Mouse (Mus musculus) embryo, embryonic 11 days (tissue): ENCODE measurements around the gene Tnfsfm13.
"Not testable (repeated sequence)": the region's sequence is repeated elsewhere in the genome, so short reads cannot be mapped to it uniquely, and the experiment has no call there.

ENCODE experiments used
- DNase-seq: peaks from one replicate; pipeline ENCODE4 v3.0.0-alpha.2; 2015

The Tnfsfm13 gene

DNA sequence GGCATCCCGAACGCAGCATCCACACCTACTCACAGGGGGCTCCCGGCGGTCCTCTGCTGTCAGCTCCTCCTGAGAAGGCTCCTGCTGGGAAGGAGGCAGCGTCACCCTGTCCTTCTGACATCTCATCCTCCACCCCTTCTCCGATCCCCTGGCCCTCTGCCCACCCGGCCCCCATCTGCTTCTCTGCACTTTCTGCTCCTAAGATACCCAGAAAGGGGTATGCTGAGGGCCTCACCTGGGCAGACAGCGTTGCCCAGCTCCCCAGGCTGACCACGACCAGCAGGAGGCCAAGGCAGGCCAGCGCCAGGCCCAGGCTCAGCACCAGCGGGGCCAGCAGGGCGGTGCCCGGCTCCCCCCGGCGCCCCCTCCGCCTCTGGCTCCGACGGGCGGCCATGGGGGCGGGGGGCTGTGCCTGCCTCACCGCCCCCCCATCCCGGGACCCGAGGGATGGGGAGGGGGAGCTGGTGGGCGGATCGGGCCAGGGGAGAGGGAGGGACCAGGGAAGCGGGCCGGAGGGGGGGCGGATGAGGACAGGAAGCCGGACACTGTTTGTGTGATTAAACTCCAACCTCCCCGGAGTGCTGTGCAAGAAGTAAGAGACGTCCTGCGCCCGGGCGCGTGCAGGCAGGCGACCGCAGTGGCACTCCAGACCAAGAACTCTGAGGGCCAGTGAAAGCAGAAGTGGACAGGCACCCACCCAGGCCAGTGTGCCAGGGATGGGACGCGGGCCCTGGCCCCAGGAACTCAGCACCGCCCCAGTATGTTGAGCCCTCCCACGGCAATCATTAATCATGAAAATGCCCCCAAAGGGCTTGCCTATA lies at the start of gene Tnfsfm13, which contains the start of gene Tnfsf12:
Tnfsfm13 (minus strand) TSS at position 738 of the 821 bp plus-strand sequence.
Tnfsf12 (minus strand) TSS at position 489 of the 821 bp plus-strand sequence.
- peak; percentile 72 for DNase-seq

DNA sequence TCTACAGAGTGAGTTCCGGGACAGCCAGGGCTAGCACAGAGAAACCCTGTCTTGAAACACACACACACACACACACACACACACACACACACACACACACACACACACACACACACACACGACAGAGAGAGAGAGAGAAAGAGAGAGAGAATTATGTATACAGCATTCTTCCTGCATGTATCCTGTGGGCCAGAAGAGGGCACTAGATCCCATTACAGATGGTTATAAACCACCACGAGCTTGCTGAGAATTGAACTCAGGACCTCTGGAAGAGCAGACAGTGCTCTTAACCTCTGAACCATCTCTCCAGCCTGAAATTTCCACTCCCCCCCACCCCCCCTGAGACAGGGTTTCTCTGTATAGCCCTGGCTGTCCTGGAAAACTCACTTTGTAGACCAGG lies 35.5 kb upstream of the Tnfsfm13 start:
- not testable (repeated sequence) for DNase-seq

DNA sequence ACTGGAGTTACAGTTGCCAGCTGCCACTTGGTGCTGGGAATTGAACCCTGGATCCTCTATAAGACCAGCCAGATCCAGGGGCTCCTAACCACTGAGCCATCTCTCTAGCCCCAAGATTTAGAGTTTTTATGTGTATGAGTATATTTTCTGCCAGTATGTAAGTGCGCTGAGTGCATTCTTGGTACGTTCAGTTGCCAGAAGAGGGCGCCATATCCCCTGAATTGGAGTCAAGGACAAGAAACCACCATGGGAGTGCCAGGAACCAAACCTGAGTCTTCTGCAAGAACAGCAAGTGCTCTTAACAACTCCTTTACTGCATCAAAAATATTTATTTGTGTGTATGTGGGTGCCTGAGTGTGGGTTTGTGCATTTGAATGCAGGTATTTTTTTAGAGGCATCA lies 33.2 kb upstream of the Tnfsfm13 start:
- peak; percentile 78 for DNase-seq

DNA sequence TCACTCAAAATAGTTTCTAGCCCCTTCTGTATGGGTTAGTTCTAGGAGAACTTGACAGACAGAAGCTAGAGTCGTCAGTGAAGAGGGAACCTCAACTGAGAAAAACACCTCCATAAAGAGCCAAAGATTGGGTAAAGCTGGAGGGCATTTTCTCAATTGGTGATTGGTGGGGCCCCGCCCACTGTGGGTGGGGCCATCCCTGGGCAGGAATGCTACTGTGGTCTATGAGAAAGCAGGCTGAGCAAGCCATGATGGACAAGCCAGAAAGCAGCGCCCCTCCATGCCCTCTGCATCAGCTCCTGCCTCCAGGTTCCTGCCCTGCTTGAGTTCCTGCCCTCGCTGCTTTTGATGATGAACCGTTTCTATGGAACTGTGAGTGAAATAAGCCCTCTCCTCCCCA lies 30.1 kb upstream of the Tnfsfm13 start:
- no peak for DNase-seq

DNA sequence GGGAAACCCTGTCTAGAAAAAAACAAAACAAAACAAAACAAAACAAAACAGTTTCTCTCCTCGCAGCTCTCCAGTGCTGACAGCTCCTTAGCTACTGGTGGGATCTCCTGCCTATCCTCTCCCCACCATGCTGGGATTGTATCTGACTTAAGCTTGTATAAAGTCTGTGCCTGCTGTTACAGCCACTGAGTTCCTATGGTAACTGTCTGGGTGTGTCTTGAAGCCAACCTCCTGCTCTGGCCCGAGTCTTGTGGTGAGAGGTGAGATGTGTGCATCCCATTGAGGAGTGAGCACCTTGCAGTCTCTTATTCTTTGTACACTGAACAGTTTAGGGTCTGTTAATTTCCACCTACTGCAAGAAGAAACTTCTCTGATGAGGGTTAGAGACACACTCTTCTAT lies 27.2 kb upstream of the Tnfsfm13 start:
- DNase-seq, result no peak

DNA sequence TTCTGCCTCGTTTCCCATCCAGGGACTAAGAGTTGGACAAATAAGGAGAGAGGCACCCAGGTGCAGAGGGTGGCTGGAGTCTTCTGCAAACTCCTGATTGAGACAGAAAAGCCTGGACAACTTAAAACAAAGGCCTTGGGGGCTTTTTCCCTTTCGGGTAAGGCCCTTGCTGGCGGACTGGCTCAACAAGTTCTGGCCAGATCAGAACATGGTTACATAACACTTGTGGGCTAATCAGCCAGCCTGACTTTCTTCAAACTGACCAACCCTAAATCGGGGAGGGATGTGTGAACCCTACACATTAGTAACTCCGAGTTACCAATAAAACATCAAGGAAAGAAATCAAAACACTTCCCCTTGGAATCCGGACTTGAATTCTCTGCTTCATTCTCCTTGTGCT lies 25.0 kb upstream of the Tnfsfm13 start:
- DNase-seq, result no peak

DNA sequence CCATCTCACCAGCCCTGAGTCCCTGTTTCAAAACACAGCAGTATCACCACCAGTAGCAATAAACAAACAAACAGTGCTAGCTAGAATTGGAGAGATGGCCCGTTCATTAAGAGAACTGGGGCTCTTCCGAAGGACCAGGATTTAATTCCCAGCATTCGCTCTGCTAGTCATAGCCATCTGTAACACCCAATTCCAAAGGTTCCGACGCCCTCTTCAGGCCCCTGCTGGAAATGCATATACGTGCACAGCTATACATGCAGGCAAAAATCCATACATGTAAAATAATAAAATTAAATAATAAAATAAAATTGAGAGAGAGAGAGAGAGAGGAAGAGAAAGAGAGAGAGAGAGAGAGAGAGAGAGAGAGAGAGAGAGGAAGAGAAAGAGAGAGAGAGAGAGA lies 23.5 kb upstream of the Tnfsfm13 start:
- DNase-seq, result no peak

DNA sequence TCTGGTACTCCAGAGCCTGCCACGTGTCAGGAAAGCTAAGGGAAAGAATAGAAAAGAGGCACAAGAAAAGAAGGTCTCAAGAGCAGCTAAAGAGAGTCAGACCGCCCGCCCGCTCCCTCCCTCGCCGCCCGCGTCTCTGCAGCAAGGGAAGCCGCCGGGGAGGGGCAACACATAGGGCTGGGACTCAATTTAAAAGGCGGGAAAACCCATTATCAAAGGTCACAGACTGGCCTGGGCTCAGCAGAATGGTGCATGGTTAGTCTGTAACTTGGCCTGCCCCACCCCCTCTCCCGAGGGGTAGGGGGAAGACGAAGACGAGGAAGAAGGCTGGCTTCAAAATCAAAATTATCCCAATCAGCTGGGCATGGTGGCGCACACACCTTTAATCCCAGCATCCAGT lies 22.8 kb upstream of the Tnfsfm13 start:
- peak; percentile 46 for DNase-seq

- DNase-seq, result no peak
Observed at GRCm38 (mm10) chr11:69716953-69717352, 21.1 kb upstream of the Tnfsfm13 start.

- peak; percentile 73 for DNase-seq
Observed at GRCm38 (mm10) chr11:69715929-69716328, 20.0 kb upstream of the Tnfsfm13 start.

DNA sequence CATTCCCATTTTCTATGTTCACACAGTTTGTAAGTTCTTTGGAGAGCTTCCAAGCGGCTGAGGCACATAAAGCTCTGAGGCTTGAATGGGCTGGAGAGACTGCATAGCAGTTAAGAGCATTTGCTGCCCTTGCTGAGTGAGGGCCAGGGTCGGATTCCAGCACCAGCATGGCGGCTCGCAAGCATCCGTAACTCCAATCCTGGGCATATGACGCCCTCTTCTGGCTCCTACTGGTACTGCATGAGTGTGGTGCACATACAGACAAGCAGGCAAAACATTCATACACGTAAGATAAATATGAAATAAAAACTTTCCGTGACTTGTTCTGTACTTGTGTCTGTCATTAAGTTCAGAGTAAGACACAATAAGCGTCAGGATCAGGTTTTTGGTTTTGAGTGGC lies 19.6 kb upstream of the Tnfsfm13 start:
- peak; percentile 23 for DNase-seq

DNA sequence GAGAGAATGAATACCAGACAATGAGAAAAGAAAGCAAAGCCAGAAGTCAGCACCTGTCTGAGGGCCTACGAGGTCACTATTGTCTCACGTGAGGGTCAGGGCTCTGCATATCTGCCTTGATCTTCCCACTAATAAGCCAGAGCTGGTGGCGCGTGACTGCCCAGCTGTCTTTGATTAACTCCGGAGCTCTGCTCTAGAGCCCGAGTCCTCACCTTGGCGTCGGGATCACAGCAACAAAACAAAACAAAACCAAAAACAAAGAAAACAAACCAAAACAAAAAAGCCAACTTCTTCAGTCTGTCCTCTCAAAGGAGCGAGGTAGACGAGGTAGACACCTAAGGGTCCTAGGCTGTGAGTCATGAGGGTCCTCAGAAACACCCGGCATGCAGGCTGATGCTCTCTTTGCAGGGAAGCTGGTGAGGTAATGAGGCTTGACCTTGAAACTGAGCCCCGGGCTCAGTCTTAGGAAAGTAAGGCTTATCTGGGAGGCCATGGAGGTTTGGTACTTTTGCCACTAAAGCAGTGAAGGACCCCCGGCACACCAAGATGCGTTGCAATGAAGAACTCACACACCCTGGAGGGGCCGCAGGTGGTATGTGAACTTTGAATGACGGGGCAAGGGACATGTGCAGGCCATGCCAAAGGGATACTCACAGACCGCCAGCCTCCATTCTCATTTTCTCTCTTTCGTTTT lies 18.9 kb upstream of the Tnfsfm13 start:
- peak; percentile 75 for DNase-seq

DNA sequence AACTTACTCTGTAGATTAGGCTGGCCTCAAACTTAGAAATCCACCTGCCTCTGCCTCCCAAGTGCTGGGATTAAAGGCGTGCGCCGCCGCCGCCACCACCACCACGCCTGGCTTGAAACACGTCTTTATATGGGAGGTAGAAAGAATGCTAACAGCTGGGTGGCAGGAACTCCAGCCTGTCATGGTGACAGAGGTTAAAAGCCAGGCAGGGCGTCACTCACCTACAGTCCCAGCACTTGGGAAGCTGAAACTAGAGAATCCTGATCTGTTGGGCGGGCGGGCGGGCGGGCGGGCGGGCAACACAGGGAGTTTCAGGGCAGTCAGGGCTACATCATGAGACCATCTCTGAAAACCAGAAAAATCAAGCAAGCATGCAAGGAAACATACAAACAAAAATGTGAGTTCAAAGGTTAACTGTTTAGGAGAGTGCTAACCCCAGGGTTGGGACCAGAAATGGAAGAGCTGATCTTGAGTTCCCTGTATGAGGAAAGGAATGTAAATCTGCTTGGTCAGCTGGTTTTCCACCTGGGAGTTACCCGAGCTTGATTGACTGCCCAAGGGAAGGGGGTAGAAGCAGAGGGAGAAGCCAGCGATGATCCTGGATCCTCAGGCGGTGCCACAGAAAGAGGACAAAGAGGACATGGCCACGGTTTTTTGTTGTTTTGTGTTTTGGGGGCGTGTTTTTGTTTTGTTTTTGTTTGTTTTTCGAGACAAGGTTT lies 17.2 kb upstream of the Tnfsfm13 start:
- DNase-seq, result peak; percentile 16

DNA sequence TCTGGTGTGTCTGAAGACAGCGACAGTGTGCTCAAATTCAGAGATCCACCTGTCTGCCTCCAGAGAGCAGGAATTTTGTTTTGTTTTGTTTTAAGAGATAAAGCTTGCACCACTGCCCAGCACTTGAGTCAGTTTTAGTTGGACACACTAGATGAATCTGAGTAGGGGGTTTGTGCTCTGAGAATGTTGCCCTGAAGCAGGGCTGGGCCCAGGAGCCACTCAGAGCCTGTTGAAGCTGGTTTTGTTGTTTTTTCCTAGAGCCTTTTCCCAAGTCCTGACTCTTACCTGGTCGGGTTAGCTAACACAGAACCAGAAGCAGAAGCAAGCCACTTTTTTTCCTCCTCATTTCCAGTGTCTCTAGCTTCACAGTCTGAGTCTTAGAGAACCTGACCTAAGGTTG lies 15.2 kb upstream of the Tnfsfm13 start:
- no peak for DNase-seq

GRCm38 (mm10) chr11:69710470-69710869 lies 14.6 kb upstream of the Tnfsfm13 start:
- no peak for DNase-seq

DNA sequence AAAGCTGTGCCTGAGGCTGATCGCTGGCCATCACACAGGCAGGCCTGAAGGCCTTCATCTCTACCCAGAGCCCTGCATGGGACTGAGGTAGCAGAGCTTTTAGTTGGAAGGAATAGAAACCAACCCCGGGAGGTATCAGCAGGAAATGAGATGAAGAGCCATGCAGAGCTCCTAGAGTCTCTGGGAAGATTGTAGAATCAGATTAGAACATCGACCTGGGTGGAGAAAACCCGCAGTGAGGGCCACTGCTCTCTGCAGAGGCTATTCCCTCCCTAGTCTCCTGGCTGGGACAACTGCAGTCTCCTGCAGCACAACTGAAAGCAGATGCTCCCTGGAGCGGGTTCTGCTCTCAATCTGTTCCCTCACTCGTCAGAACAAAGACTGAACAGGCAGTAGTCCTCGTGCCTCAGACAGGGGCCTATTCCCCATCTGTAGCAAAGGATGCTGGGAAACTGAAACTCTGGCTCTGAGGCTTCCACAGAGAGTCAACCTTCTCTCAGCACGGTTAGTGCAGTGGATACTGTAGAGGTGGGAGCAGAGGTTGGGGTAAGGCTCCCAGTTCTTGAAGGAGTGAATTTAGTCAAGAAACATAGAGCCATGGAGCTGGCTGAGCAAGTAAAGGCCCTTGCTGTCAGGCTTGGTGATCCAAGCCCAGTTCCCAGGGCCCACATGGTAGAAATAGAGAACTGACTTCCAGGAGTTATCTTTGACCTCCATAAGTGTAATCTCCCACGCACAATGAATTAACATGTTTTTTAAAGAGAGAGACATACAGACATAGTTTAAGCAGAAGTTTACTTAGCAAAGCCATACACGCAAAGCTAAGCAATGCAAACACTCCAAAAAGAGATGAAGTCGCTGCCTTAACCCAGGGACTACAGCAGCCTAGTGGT lies 13.9 kb upstream of the Tnfsfm13 start:
- no peak for DNase-seq

DNA sequence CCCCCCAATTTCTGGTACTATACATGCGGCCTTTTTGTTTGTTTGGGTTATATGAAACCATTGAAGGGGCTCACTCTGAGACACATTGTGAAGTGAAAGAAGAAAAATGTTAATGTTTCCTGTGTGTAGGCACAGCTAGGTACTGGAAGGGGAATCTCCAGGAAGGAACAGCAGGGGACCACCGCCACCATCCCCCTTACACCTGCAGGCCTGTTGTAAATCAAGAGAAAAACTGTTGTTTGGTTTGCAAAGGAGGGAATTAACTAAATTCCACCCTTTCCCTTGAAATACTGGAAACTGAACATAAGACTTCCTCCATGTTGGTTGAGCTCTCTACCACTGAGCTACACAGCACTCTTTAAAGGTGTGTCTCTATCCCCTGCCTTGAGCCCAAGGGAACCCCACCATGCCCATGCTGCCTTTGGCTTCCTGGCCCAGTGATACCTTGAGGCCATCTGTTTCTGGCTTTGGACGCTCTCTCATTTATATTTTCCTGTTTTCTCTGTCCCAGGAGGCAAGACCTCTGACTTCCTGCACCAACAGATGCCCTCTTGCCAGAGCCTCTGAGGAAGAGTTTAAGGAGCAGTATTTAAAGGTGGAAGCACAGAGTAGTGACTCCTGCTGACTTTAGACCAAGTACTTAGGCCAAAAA lies 12.8 kb upstream of the Tnfsfm13 start:
- DNase-seq, result no peak

DNA sequence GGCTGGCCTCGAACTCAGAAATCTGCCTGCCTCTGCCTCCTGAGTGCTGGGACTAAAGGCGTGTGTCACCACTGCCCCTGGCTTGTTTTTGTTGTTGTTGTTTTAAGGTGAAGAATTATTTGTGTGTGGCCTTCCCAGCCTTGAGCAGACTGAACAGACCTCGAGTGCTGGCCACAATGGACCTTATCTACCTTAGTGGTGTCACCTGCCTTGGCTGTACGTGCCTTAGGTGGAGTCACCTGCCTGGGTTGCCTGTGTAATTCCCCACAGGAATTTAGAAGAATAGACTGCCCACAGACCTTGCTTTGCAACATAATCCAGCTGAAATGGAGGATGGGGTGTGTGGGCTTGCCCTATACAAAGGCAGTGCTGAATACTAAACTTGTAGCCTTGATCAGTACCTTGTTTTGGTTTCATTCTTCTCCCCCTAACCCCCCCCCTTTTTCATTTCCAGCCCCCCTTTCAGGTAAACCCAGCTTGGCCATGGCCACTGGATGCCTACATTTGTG lies 12.0 kb upstream of the Tnfsfm13 start:
- DNase-seq, result no peak

- DNase-seq, result no peak
Observed at GRCm38 (mm10) chr11:69707480-69707847, 11.6 kb upstream of the Tnfsfm13 start.

- no peak for DNase-seq
Observed at GRCm38 (mm10) chr11:69706775-69707479, 11.0 kb upstream of the Tnfsfm13 start.

GRCm38 (mm10) chr11:69704613-69705010 lies 8.7 kb upstream of the Tnfsfm13 start:
- DNase-seq, result no peak
